Mouse (Mus musculus) kidney, adult 2 months (tissue): ENCODE results near the gene Mast4.

Experiments
- CTCF ChIP-seq: fragments of 200-500 bp; conservative IDR thresholded peaks from 2 replicates; pipeline ENCODE4 v1.5.1; 2011; ENCODE audit warnings: low read depth, mild to moderate bottlenecking, control low read depth, low read length, moderate library complexity, mixed read lengths; ENCODE audit not compliant: insufficient read depth, insufficient read length
- POLR2A ChIP-seq: fragments of 200-500 bp; IDR thresholded peaks from one replicate; pipeline ENCODE4 v1.6.1; 2011; ENCODE audit warnings: low read depth, low read length, control low read depth

GRCm38 (mm10) chr13:103043011-103043410 lies 291.3 kb downstream of the Mast4 start:
- TF ChIP-seq POLR2A (no peak), CTCF (no peak)
